Mouse (Mus musculus) ES-Bruce4 (cell line): ENCODE results near the gene Dpep3. TPM values are rescaled to one million over a fixed set of nuclear protein-coding genes. Genes with fewer than 3 reads are reported as not detected.
"Not testable (repeated sequence)": the region's sequence is repeated elsewhere in the genome, so short reads cannot be mapped to it uniquely, and the experiment has no call there.

Experiments
- H3K27ac ChIP-seq: 2 replicates; pipeline ENCODE4 v1.5.1; 2012; ENCODE audit warnings: low read length, inconsistent platforms; ENCODE audit not compliant: insufficient read depth
- H3K27me3 ChIP-seq: 2 replicates; pipeline ENCODE4 v1.6.1; 2012; ENCODE audit warnings: mild to moderate bottlenecking, low read length, inconsistent platforms; ENCODE audit not compliant: control insufficient read depth, poor library complexity, insufficient read depth, severe bottlenecking
- H3K36me3 ChIP-seq: 2 replicates; pipeline ENCODE4 v1.6.1; 2012; ENCODE audit warnings: inconsistent platforms, mild to moderate bottlenecking, low read length, moderate library complexity; ENCODE audit not compliant: control insufficient read depth, poor library complexity, insufficient read depth, severe bottlenecking
- H3K4me1 ChIP-seq: one replicate; pipeline ENCODE4 v1.8.1; 2011; ENCODE audit warnings: low read length; ENCODE audit not compliant: control insufficient read depth, insufficient read depth
- H3K4me3 ChIP-seq: 2 replicates; pipeline ENCODE4 v1.5.1; 2011; ENCODE audit warnings: low read depth, mild to moderate bottlenecking, low read length
- H3K9ac ChIP-seq: 2 replicates; pipeline ENCODE4 v1.6.1; 2012; ENCODE audit warnings: low read depth, mild to moderate bottlenecking, inconsistent platforms; ENCODE audit not compliant: poor library complexity, severe bottlenecking
- H3K9me3 ChIP-seq: replicated peaks from 2 replicates; pipeline ENCODE4 v1.6.1; 2012; ENCODE audit warnings: mild to moderate bottlenecking, low read length, inconsistent platforms; ENCODE audit not compliant: control insufficient read depth, poor library complexity, insufficient read depth, severe bottlenecking
- CTCF ChIP-seq: IDR thresholded peaks from one replicate; pipeline ENCODE4 v1.8.1; 2011; ENCODE audit warnings: low read depth, low read length
- EP300 ChIP-seq: IDR thresholded peaks from 2 replicates; pipeline ENCODE4 v1.6.1; 2011; ENCODE audit warnings: low read depth, low read length; ENCODE audit not compliant: insufficient read depth
- POLR2A ChIP-seq: IDR thresholded peaks from one replicate; pipeline ENCODE4 v1.8.1; 2011; ENCODE audit warnings: low read length; ENCODE audit not compliant: insufficient read depth
- polyA plus RNA-seq: library from polyadenylated mRNA; stranded (reverse); fragments of >200 nt; gene quantifications from 2 replicates; pipeline ENCODE4 v1.2.4, GENCODE M21; 2011; ENCODE audit warnings: low read depth; ENCODE audit not compliant: missing spikeins, insufficient read depth, insufficient read length

Gene Dpep3
- 0.47 and 0.48 TPM in 2 replicates for polyA plus RNA-seq

DNA sequence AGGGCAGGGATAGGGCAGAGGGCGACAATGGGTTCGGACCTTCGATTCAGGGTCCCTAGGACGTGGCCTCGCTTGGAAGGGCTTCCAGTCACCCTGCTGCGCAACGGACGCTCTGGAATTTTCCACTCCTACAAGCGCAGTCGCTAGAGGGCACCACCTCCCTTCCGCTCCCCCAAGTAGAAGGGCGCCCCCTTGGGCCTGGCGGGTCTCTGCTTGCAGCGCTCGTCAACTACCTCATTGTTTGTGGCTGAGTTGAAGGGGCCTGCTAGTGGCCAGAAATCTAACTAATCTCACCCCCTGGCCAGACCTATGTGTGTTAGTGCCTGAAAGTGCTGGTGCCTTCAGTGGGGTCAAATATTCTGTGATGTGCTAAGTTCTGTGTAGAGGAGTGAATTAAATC lies at the start of gene Dpep3:
Gene Dpep3 (minus strand): TSS at position 105 of the 400 bp plus-strand sequence.
- Histone ChIP-seq H3K27ac (no peak within 1 kb of the TSS), H3K4me1 (peaks cover 8% of the 10 kb centered on the region), H3K9ac (no peak within 1 kb of the TSS), H3K27me3 (no peaks in the 10 kb centered on the region), H3K4me3 (no peak within 1 kb of the TSS), H3K36me3 (no peaks in the 10 kb centered on the region; the same call in 1 of the 2 replicates), H3K9me3 (peaks cover 6% of the 10 kb centered on the region; the same call in 1 of the 2 replicates)
- 0 out of 2 replicates have a peak, but pooled peaks have one; percentile 7 for TF ChIP-seq EP300
- TF ChIP-seq POLR2A = no peak
- TF ChIP-seq CTCF = peak; percentile 66

DNA sequence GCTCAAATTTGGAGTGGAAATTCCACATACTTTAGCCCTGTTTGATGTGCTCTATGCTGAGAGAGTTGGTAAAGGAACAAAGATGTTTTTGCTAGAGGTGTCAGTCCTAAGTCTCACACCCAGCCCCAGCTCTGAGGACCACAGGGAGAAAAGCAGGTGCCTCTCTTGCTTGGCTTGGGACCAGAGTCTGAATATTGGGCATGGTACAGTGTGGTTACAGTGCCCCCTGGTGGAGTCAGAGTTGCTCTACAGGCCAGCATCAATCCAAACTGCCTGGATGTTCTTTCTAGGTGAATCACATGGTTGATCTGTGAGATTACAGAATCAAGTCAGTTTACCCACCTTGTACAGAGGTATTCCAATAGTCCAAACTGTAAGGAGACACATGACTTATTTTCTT lies 43.3 kb upstream of the Dpep3 start:
- Histone ChIP-seq H3K27me3 (no peaks in the 10 kb centered on the region), H3K9ac (no peak overlapping the region), H3K27ac (no peak overlapping the region), H3K4me1 (no peaks in the 10 kb centered on the region), H3K4me3 (no peak overlapping the region), H3K36me3 (peaks cover 14% of the 10 kb centered on the region), H3K9me3 (no peaks in the 10 kb centered on the region)
- no peak for TF ChIP-seq POLR2A
- peak; percentile 89 for TF ChIP-seq CTCF

DNA sequence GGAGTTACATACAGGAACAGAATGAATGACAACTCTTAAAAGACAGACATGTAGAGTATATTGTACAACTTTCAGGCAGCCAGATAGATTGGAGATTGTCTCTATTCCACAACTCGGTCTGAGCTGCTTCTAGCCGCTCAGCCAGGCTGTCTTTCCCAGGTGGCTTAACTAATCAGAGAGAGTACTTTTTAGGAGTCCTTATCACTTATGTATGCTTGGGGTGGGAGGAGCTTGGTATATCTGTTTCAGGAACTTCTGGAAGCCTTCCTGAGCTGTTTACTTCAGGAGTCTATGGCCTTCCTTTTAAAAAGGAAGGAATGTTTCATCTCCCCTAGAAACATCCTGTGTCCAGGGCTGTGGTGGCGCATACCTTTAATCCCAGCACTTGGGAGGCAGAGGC lies 38.8 kb upstream of the Dpep3 start:
- H3K4me3 ChIP-seq = no peak overlapping the region
- H3K9ac ChIP-seq = no peak overlapping the region
- H3K27ac ChIP-seq = no peak overlapping the region
- H3K36me3 ChIP-seq = peaks cover 24% of the 10 kb centered on the region
- H3K27me3 ChIP-seq = no peaks in the 10 kb centered on the region
- no peaks in the 10 kb centered on the region for H3K9me3 ChIP-seq
- H3K4me1 ChIP-seq = no peaks in the 10 kb centered on the region
- TF ChIP-seq POLR2A = no peak
- no peak for TF ChIP-seq CTCF
- no peak for TF ChIP-seq EP300

DNA sequence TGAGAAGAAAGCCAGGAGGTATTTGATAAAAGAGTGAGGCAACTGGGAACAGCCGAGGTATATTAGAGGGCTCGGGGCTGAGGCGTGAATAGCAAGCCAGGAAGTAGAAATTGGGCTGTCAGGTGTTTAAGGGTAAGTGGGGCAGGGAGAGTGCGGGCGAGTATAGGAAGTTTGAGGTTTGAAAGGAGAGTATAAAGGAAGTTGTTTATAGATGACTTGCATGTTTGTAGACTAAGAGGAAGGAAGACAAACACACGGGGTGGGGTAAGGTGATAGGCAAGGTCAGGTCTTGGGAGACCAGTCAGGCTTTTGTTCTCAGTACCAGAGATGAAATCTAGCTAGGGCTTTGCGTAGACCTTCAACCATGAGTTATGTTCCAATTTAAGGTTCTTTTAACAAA lies 37.9 kb upstream of the Dpep3 start:
- no peaks in the 10 kb centered on the region for H3K27me3 ChIP-seq
- no peak overlapping the region for H3K4me3 ChIP-seq
- H3K4me1 ChIP-seq = no peaks in the 10 kb centered on the region
- no peaks in the 10 kb centered on the region for H3K9me3 ChIP-seq
- H3K27ac ChIP-seq = no peak overlapping the region
- H3K36me3 ChIP-seq = peaks cover 24% of the 10 kb centered on the region
- H3K9ac ChIP-seq = no peak overlapping the region
- TF ChIP-seq CTCF = no peak
- TF ChIP-seq POLR2A = no peak
- no peak for TF ChIP-seq EP300

DNA sequence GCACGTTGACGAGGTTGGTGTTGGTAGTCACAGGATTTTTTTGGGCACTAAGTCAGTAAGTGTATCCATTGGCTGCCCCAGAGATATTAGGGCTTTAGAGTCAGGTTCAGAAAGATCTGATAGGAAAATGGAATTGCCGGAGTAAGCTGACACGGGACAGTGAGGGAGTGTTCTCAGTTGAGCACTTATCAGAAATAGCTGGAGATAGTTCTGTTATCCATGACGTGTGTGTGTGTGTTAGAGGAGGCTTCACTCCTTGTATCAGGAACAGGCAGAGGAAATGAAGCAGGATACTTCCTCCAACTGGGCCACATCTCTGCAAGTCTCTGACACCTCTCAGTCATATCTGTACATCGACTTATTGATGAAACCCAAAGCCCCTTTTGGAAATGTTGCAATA lies 37.1 kb upstream of the Dpep3 start:
- Histone ChIP-seq H3K9ac (no peak overlapping the region), H3K4me3 (no peak overlapping the region)

DNA sequence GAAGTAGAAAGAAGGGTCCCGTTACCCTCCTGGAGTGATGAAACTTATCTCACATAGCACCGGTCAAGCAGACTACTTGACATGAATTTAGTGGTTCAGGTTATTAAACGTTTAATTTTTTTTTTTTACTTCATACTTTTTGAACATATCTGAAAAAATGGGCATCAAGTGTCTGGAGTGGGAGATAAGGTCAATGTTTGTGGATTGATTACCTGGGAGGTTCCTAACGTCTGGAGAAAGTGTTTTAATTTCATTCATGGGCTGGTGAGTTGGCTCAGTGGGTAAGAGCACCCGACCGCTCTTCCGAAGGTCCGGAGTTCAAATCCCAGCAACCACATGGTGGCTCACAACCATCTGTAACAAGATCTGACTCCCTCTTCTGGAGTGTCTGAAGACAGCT lies 33.0 kb upstream of the Dpep3 start:
- peak overlapping the region; percentile 43 for H3K4me3 ChIP-seq
- not testable (repeated sequence) for H3K27me3 ChIP-seq, H3K27ac ChIP-seq, H3K9me3 ChIP-seq, H3K4me1 ChIP-seq
- peak overlapping the region; percentile 77 for H3K9ac ChIP-seq
- H3K36me3 ChIP-seq = peaks cover 16% of the 10 kb centered on the region

More for the DNA sequence above, 37.1 kb upstream of the Dpep3 start:
- TF ChIP-seq CTCF = no peak
- no peak for TF ChIP-seq POLR2A
- TF ChIP-seq EP300 = no peak
- no peak overlapping the region for H3K27ac ChIP-seq
- peaks cover 24% of the 10 kb centered on the region for H3K36me3 ChIP-seq
- H3K4me1 ChIP-seq = no peaks in the 10 kb centered on the region
- H3K9me3 ChIP-seq = no peaks in the 10 kb centered on the region
- H3K27me3 ChIP-seq = no peaks in the 10 kb centered on the region
